Mouse (Mus musculus) CD4-positive helper T cell, adult 2 months (primary cell): ENCODE results near the gene Cep95.
A peak's percentile ranks its signal among the peaks of the same experiment; 100 is the strongest.
"Not testable (repeated sequence)": the region's sequence is repeated elsewhere in the genome, so short reads cannot be mapped to it uniquely, and the experiment has no call there.

ENCODE experiments used
- DNase-seq: peaks from one replicate; pipeline ENCODE4 v3.0.0-alpha.2; 2012; ENCODE audit warnings: low read depth, missing footprints, low spot score

Cep95 gene

GRCm38 (mm10) chr11:106776960-106777359 is 12.1 kb upstream of the Cep95 start:
- no peak for DNase-seq

DNA sequence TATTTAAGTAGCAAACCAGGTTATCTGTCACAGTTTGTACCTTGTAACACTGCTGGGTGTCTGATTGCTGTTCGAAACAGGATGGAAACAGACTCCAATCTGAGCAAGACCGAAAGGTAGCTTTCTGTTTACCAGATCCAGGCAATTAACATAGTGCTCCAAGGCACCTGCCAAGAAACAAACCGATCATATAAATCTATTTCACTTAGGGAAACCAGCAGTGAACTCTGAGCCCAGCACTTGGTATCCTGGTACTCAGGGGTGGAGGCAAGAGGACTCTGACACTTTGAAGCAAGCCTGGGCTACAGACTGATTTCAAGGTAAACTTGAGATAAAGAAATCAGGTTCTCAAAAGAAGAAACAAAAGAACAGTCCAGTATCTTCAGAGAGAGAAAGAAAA is 11.7 kb upstream of the Cep95 start:
- peak; percentile 36 for DNase-seq

- peak; percentile 55 for DNase-seq
Observed at GRCm38 (mm10) chr11:106778132-106778531, 10.9 kb upstream of the Cep95 start.

GRCm38 (mm10) chr11:106778589-106779387 is 10.3 kb upstream of the Cep95 start:
- no peak for DNase-seq

GRCm38 (mm10) chr11:106779388-106780088 is 9.5 kb upstream of the Cep95 start, which contains the start of gene Polg2:
Polg2 (minus strand) TSS chr11:106779537.
- peak; percentile 99 for DNase-seq

- DNase-seq: no peak
Observed at GRCm38 (mm10) chr11:106780089-106780425, 9.0 kb upstream of the Cep95 start.

- peak; percentile 48 for DNase-seq
Observed at GRCm38 (mm10) chr11:106780590-106781220, 8.3 kb upstream of the Cep95 start.

DNA sequence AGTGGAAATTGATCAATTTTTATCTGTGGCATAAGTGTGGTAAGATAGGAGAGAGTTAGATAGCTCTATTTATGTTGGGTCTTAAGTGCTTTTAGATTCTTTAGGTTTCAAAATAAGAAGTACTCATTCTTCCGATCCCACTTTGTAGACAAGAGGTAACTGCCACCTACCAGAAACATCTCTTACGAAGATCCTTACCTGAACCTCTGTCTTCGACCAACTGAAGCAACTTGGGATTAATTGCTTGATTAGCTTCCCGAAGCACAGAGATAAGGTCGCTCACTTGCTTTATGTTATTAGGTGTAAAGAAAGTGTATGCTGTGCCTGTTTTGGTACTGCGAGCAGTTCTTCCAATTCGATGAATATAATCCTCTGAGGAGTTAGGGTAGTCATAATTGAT is 6.8 kb upstream of the Cep95 start:
- DNase-seq: peak; percentile 32

DNA sequence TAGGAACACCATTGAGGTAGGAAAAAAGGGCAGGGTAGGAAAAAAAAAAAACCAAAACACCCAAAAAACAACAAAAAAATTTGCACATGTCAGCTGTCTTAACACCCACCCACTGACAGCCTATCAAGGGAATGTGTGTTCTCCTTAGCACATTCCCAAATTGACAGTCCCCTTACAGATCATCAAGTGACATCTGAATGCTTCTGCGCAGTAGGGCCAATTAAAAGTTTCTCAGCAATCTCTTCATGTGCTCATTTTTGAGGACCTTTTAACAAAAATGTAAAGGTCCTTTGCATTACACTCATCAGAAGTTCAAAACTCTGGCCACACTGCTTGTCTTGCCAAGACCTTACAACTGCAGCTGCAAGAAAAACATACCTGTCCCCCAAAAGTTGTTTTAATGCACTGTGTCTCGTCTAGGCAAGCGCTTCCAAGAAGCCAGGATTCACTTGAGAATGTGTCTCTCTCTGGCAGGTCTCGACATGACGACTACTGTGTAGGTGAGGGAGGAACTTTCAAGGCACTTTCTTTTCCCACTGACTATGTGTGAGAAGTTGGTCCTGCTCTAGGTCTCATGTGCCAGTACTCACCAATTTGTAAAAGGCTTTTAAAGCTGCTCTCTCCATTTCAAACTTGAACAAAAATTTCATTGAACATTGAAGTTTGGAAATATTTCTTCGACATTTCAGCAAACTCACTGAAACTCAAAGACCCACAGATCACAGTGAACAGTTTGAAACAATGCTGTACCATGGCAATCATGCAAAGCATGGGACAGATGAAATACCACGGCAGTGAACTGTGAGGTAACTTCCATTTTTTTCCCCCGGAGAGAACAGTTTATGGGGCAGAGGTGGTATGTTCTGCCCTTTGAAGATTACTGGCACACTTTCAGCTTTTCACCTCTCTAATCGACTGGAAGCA is 5.9 kb upstream of the Cep95 start:
- peak; percentile 48 for DNase-seq

GRCm38 (mm10) chr11:106784476-106784875 is 4.6 kb upstream of the Cep95 start:
- DNase-seq: no peak

- no peak for DNase-seq
Observed at GRCm38 (mm10) chr11:106785043-106785442, 4.0 kb upstream of the Cep95 start.

DNA sequence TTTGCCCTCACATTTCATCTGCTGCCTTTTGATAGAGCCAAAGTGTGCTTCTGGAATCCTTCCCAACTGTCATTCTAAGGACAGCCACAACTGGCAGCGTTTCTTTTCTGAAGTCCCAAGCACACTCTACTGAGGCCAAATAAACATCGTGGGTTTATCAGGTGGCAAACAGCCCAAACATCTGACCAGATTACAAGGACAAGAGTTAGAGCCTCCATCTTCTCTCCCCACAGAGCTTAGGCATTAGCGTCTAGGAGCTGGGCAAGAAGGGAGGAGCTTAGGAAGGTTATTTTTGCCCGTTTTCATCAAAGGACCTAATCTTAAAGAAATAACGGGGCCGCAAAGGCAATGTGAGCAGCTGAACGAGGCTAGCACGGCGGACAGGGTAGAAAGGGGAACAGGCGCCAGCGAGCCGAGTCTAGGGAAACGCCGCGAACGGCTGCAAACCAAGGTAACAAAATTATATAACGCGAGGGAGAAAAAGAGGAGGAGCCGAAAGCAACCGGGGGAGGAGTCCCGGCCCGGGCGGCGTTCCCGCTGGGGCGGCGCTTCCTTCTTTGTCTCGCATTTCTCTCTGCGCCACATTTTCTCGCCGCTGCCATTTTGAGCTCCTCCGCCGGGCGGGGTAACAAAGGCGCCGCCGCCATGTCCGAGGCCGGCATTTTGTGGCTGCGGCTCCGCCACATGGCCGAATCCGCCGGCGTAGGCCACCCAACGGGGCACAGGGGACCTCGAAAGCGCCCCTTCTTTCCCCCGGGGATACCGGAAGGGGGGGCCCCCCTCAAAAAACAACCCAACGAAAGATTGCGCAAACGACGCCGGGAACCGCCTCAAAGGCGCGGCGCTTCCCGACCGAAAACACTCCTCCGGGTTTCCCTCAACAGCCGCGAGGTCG is 1.7 kb upstream of the Cep95 start:
- peak; percentile 91 for DNase-seq

DNA sequence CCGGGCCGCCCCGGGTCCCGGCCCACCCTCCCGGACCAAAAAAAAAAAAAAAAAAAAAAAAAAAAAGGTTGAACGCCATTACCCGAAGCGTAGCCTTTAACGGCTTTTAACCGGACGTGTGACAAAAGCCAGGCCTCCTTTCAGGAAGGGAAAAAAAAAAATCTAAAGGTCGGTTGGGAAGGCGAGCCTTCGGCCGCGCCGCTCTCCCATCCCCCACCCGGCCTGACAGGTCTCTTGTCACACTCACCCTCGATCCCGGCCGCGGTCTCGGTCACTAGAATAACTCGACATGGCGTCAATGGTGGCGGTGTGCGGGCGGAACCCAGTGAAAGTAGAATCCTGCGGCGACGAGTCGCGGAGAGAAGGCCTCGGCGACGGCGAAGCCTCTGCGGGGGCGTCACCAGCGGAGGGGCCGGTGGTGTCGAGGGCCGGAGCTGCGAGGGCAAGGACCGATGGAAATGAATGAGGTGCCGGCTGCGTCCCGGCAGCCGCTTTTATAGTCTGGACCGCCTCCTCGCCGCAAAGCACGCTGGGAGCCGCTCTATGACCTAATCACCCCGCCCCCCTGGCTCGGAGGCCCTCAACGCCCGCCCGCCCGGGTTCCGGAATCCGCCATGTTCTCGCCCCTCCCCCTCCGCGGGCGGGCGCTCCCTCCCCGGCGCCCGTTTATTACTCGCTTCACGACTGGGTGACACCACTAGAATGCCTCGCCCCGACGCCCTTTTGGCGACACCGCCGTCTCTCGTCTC is 852 bp upstream of the Cep95 start:
- DNase-seq: peak; percentile 99

DNA sequence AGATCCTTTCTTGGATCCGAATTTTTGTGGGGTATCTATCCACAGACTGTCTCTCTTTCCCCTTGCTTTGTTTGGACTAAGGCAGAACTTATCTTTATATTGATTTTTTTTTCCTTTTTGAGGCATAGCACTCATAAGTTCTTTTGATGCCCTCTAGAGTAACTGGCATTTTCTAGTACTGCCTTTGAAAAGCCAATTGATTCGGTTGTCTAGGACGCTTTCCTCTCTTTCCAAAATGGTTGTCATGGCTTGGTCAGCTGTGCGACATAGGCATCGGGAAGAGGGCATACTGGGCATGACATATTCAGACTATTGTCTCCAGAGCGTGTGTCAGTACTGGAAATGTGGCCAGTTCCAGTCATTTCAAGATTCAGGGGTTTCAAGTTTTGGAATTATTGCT is 597 bp downstream of the Cep95 start:
- no peak for DNase-seq

- DNase-seq: peak; percentile 30
Observed at GRCm38 (mm10) chr11:106793846-106794245, 4.8 kb downstream of the Cep95 start.

GRCm38 (mm10) chr11:106795679-106796078 is 6.6 kb downstream of the Cep95 start:
- DNase-seq: no peak

DNA sequence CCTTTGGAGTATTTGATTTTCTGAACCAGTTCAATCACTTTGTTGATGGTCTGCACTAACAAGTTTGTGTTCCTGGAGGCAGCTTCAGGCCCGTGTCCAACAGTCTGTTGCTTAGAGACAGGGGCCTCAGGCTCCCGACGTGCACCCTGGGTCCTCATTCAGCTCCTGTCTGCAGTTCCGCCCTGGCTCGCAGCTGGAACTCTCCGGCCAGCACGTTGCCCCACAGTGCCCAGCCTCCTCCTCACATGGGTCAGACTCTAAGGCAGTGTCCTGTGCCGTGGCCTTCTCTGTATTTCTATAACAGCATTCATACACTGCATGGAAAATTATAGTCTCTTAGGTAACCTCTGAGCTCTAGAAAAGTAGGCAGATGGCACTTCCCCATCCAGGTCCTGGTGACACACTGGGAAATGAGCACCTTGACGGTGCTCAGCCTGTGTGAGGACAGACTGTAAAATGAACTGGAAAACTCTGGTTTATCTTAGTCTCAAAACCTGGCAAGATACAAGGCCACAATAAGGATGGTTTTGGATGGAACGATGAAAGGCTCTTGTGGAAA is 13.1 kb downstream of the Cep95 start:
- no peak for DNase-seq

- DNase-seq: not testable (repeated sequence)
Observed at GRCm38 (mm10) chr11:106807442-106807841, 18.4 kb downstream of the Cep95 start.

GRCm38 (mm10) chr11:106812410-106813136 is 23.5 kb downstream of the Cep95 start:
- no peak for DNase-seq
